Mouse (Mus musculus): ENCODE measurements around the gene Tnfrsf4. TPM values are rescaled to one million over a fixed set of nuclear protein-coding genes. Genes with fewer than 3 reads are reported as not detected.

Gene Tnfrsf4
- polyA plus RNA-seq, 1 experiment from 2014 or later: 0.70 TPM

GRCm38 (mm10) chr4:156023520-156023919 lies 9.9 kb downstream of the Tnfrsf4 start:
- WGBS: 81% methylated on average over 9 of the region's 9 CpGs
- TF ChIP-seq CTCF (IDR thresholded peaks at IDR 0.05; ENCODE audit: low read depth): no peak
- H3K9me3 ChIP-seq (replicated peaks; ENCODE audit: low read length): no peaks in the 10 kb centered on the region
- H3K27ac ChIP-seq: no peak overlapping the region
- H3K9ac ChIP-seq (ENCODE audit: low read depth, low read length): no peak overlapping the region
- no peak overlapping the region for H3K4me2 ChIP-seq (ENCODE audit: low read length)
- H3K36me3 ChIP-seq (ENCODE audit: insufficient read depth, low read length): 0 out of 2 replicates have a peak, but pooled peaks cover 3% of the 10 kb centered on the region
- no peak overlapping the region for H3K4me3 ChIP-seq (replicated peaks; ENCODE audit: low read depth, low read length)
- ATAC-seq (replicated peaks; ENCODE audit: low FRiP score, low read depth): no peak
- no peak for DNase-seq (ENCODE audit: low spot score)
- H3K4me1 ChIP-seq (replicated peaks; ENCODE audit: insufficient read depth, low read length): peaks cover 7% of the 10 kb centered on the region; the same call in 1 of the 2 replicates
- no peaks in the 10 kb centered on the region for H3K27me3 ChIP-seq (ENCODE audit: insufficient read depth, low read length)

- no peak overlapping the region for H3K4me3 ChIP-seq (replicated peaks; ENCODE audit: low read depth, low read length)
- no peak overlapping the region for H3K9ac ChIP-seq (ENCODE audit: low read depth, low read length)
- no peak for TF ChIP-seq CTCF (IDR thresholded peaks at IDR 0.05; ENCODE audit: low read depth)
- H3K27me3 ChIP-seq (ENCODE audit: insufficient read depth, low read length): no peaks in the 10 kb centered on the region
- H3K4me2 ChIP-seq (ENCODE audit: low read length): no peak overlapping the region
- WGBS: 90% methylated on average over 7 of the region's 7 CpGs
- H3K36me3 ChIP-seq (ENCODE audit: insufficient read depth, low read length): 0 out of 2 replicates have a peak, but pooled peaks cover 3% of the 10 kb centered on the region
- no peak overlapping the region for H3K27ac ChIP-seq
- DNase-seq (ENCODE audit: low spot score) (no peak), ATAC-seq (replicated peaks; ENCODE audit: low FRiP score, low read depth) (no peak)
- H3K9me3 ChIP-seq (replicated peaks; ENCODE audit: low read length): no peaks in the 10 kb centered on the region
- H3K4me1 ChIP-seq (replicated peaks; ENCODE audit: insufficient read depth, low read length): peaks cover 7% of the 10 kb centered on the region; the same call in 1 of the 2 replicates
These were observed 10.5 kb downstream of the Tnfrsf4 start for GRCm38 (mm10) chr4:156024184-156024583.

- Histone ChIP-seq H3K4me1 (replicated peaks; ENCODE audit: insufficient read depth, low read length) (peaks cover 14% of the 10 kb centered on the region), H3K4me3 (replicated peaks; ENCODE audit: low read depth, low read length) (no peak within 1 kb of the TSS), H3K27me3 (ENCODE audit: insufficient read depth, low read length) (no peaks in the 10 kb centered on the region), H3K9ac (ENCODE audit: low read depth, low read length) (0 out of 2 replicates have a peak within 1 kb of the TSS, but pooled peaks have one; percentile 27), H3K9me3 (replicated peaks; ENCODE audit: low read length) (no peaks in the 10 kb centered on the region), H3K4me2 (ENCODE audit: low read length) (0 out of 2 replicates have a peak within 1 kb of the TSS, but pooled peaks have one; percentile 10), H3K36me3 (ENCODE audit: insufficient read depth, low read length) (0 out of 2 replicates have a peak, but pooled peaks cover 3% of the 10 kb centered on the region), H3K27ac (no peak within 1 kb of the TSS)
- peak; percentile 51 for TF ChIP-seq CTCF (IDR thresholded peaks at IDR 0.05; ENCODE audit: low read depth)
- DNase-seq (ENCODE audit: low spot score) (peak; percentile 40), ATAC-seq (replicated peaks; ENCODE audit: low FRiP score, low read depth) (0 out of 2 replicates have a peak, but pooled peaks have one; percentile 14)
- 37% methylated on average over 4 of the region's 4 CpGs for WGBS
These were observed 12.4 kb downstream of the Tnfrsf4 start, which contains the start of gene Tnfrsf18 for GRCm38 (mm10) chr4:156026013-156026412. Tnfrsf18 (plus strand) TSS chr4:156026164.

GRCm38 (mm10) chr4:156028580-156028979 lies 14.9 kb downstream of the Tnfrsf4 start:
- Histone ChIP-seq H3K9me3 (replicated peaks; ENCODE audit: low read length) (no peaks in the 10 kb centered on the region), H3K27ac (no peak overlapping the region), H3K9ac (ENCODE audit: low read depth, low read length) (no peak overlapping the region), H3K4me1 (replicated peaks; ENCODE audit: insufficient read depth, low read length) (peaks cover 24% of the 10 kb centered on the region), H3K4me2 (ENCODE audit: low read length) (no peak overlapping the region), H3K36me3 (ENCODE audit: insufficient read depth, low read length) (0 out of 2 replicates have a peak, but pooled peaks cover 3% of the 10 kb centered on the region), H3K4me3 (replicated peaks; ENCODE audit: low read depth, low read length) (no peak overlapping the region), H3K27me3 (ENCODE audit: insufficient read depth, low read length) (no peaks in the 10 kb centered on the region)
- WGBS: 87% methylated on average over 7 of the region's 7 CpGs
- ATAC-seq (replicated peaks; ENCODE audit: low FRiP score, low read depth) (no peak), DNase-seq (ENCODE audit: low spot score) (no peak)
- TF ChIP-seq CTCF (IDR thresholded peaks at IDR 0.05; ENCODE audit: low read depth): no peak

GRCm38 (mm10) chr4:156030651-156031118 lies 17.0 kb downstream of the Tnfrsf4 start:
- Histone ChIP-seq H3K27ac (peak overlapping the region; percentile 92; the same call in 1 of the 2 replicates), H3K4me3 (replicated peaks; ENCODE audit: low read depth, low read length) (peak overlapping the region; percentile 47), H3K4me2 (ENCODE audit: low read length) (peak overlapping the region; percentile 60), H3K4me1 (replicated peaks; ENCODE audit: insufficient read depth, low read length) (peaks cover 23% of the 10 kb centered on the region), H3K36me3 (ENCODE audit: insufficient read depth, low read length) (0 out of 2 replicates have a peak, but pooled peaks cover 3% of the 10 kb centered on the region), H3K27me3 (ENCODE audit: insufficient read depth, low read length) (no peaks in the 10 kb centered on the region), H3K9me3 (replicated peaks; ENCODE audit: low read length) (no peaks in the 10 kb centered on the region), H3K9ac (ENCODE audit: low read depth, low read length) (peak overlapping the region; percentile 53)
- ATAC-seq (replicated peaks; ENCODE audit: low FRiP score, low read depth) (no peak), DNase-seq (ENCODE audit: low spot score) (no peak)
- peak; percentile 25; the same call in 1 of the 2 replicates for TF ChIP-seq CTCF (IDR thresholded peaks at IDR 0.05; ENCODE audit: low read depth)
- WGBS: 55% methylated on average over 9 of the region's 9 CpGs

- Histone ChIP-seq H3K9ac (ENCODE audit: low read depth, low read length) (peak overlapping the region; percentile 53), H3K36me3 (ENCODE audit: insufficient read depth, low read length) (0 out of 2 replicates have a peak, but pooled peaks cover 3% of the 10 kb centered on the region), H3K27me3 (ENCODE audit: insufficient read depth, low read length) (no peaks in the 10 kb centered on the region), H3K4me2 (ENCODE audit: low read length) (peak overlapping the region; percentile 60), H3K4me3 (replicated peaks; ENCODE audit: low read depth, low read length) (peak overlapping the region; percentile 47), H3K4me1 (replicated peaks; ENCODE audit: insufficient read depth, low read length) (peaks cover 18% of the 10 kb centered on the region), H3K9me3 (replicated peaks; ENCODE audit: low read length) (no peaks in the 10 kb centered on the region), H3K27ac (peak overlapping the region; percentile 92)
- TF ChIP-seq CTCF (IDR thresholded peaks at IDR 0.05; ENCODE audit: low read depth): no peak
- 6% methylated on average over 7 of the region's 7 CpGs for WGBS
- ATAC-seq (replicated peaks; ENCODE audit: low FRiP score, low read depth): peak; percentile 6; the same call in 1 of the 2 replicates
- DNase-seq (ENCODE audit: low spot score): no peak
These were observed 17.6 kb downstream of the Tnfrsf4 start for GRCm38 (mm10) chr4:156031255-156031592.

Measured in kidney, postnatal 0 days (tissue).